Mouse (Mus musculus): ENCODE data around the gene Fbxo47. TPM values are rescaled to one million over a fixed set of nuclear protein-coding genes. Genes with fewer than 3 reads are reported as not detected.
"Not testable (repeated sequence)": the region's sequence is repeated elsewhere in the genome, so short reads cannot be mapped to it uniquely, and the experiment has no call there.

Fbxo47 gene
- total and polyA plus RNA-seq, 3 experiments, result 0.73 to 1.2 TPM; not detected in 1

GRCm38 (mm10) chr11:97839441-97840134, 44.4 kb downstream of the Fbxo47 start:
- peaks cover 0 to 9% of the 10 kb centered on the region in 2 experiments; a peak in 2 of 4 replicates for H3K36me3 ChIP-seq (ENCODE audit: control insufficient read depth in 1 of 2, insufficient read depth in 2 of 2, low read length in 2 of 2)
- no peaks in the 10 kb centered on the region for H3K9me3 ChIP-seq (replicated peaks; ENCODE audit: insufficient read depth, low read length)
- H3K79me2 ChIP-seq (ENCODE audit: control insufficient read depth, insufficient read depth, low read length, poor library complexity), result no peaks in the 10 kb centered on the region
- H3K27me3 ChIP-seq (ENCODE audit: control insufficient read depth in 1 of 2, insufficient read depth in 2 of 2, low read length in 2 of 2), result no peaks in the 10 kb centered on the region
- H3K9ac ChIP-seq (ENCODE audit: control insufficient read depth, low read depth, low read length, poor library complexity, severe bottlenecking), result no peak overlapping the region; the same call in 1 of the 2 replicates
- TF ChIP-seq TCF12 (IDR thresholded peaks at IDR 0.05; ENCODE audit: low read depth, low read length) (no peak), ZNF384 (IDR thresholded peaks at IDR 0.05; ENCODE audit: low read depth, low read length) (peak; percentile 73)
- H3K4me1 ChIP-seq (ENCODE audit: control insufficient read depth in 1 of 2, insufficient read depth in 2 of 2, low read length in 2 of 2), result peaks cover 0 to 17% of the 10 kb centered on the region in 2 experiments; a peak in 3 of 4 replicates
- no peak overlapping the region for H3K4me3 ChIP-seq (ENCODE audit: control insufficient read depth in 1 of 2, insufficient read depth in 1 of 2, low read depth in 2 of 2, low read length in 2 of 2)
- H3K27ac ChIP-seq (ENCODE audit: control insufficient read depth, low read depth, low read length), result no peak overlapping the region
- DNase-seq (ENCODE audit: low read depth, low spot score), result no peak

- peaks cover 0 to 9% of the 10 kb centered on the region in 2 experiments; a peak in 2 of 4 replicates for H3K36me3 ChIP-seq (ENCODE audit: control insufficient read depth in 1 of 2, insufficient read depth in 2 of 2, low read length in 2 of 2)
- no peaks in the 10 kb centered on the region for H3K9me3 ChIP-seq (replicated peaks; ENCODE audit: insufficient read depth, low read length)
- no peak overlapping the region for H3K9ac ChIP-seq (ENCODE audit: control insufficient read depth, low read depth, low read length, poor library complexity, severe bottlenecking)
- H3K27ac ChIP-seq (ENCODE audit: control insufficient read depth, low read depth, low read length), result no peak overlapping the region
- DNase-seq (ENCODE audit: low read depth, low spot score), result no peak
- H3K27me3 ChIP-seq (ENCODE audit: control insufficient read depth in 1 of 2, insufficient read depth in 2 of 2, low read length in 2 of 2), result no peaks in the 10 kb centered on the region
- no peaks in the 10 kb centered on the region for H3K79me2 ChIP-seq (ENCODE audit: control insufficient read depth, insufficient read depth, low read length, poor library complexity)
- peaks cover 0 to 17% of the 10 kb centered on the region in 2 experiments; a peak in 3 of 4 replicates for H3K4me1 ChIP-seq (ENCODE audit: control insufficient read depth in 1 of 2, insufficient read depth in 2 of 2, low read length in 2 of 2)
- no peak overlapping the region for H3K4me3 ChIP-seq (ENCODE audit: control insufficient read depth in 1 of 2, insufficient read depth in 1 of 2, low read depth in 2 of 2, low read length in 2 of 2)
- TF ChIP-seq MAZ (IDR thresholded peaks at IDR 0.05; ENCODE audit: low read depth, low read length) (no peak), UBTF (IDR thresholded peaks at IDR 0.05; ENCODE audit: borderline replicate concordance, insufficient read depth, low read depth, low read length) (no peak), CHD2 (IDR thresholded peaks at IDR 0.05; ENCODE audit: low read length) (no peak), CHD1 (IDR thresholded peaks at IDR 0.05; ENCODE audit: low read depth, low read length) (no peak), MEF2A (IDR thresholded peaks at IDR 0.05; ENCODE audit: extremely low read depth, insufficient replicate concordance, low read depth, low read length, poor library complexity, severe bottlenecking) (no peak), HCFC1 (IDR thresholded peaks at IDR 0.05; ENCODE audit: low read depth, low read length) (no peak), MYC (IDR thresholded peaks at IDR 0.05; ENCODE audit: low read depth, low read length) (no peak), TCF12 (IDR thresholded peaks at IDR 0.05; ENCODE audit: low read depth, low read length) (no peak), ETS1 (IDR thresholded peaks at IDR 0.05; ENCODE audit: low read depth, low read length) (no peak)
Measured at GRCm38 (mm10) chr11:97838779-97839440, 45.0 kb downstream of the Fbxo47 start.

DNA sequence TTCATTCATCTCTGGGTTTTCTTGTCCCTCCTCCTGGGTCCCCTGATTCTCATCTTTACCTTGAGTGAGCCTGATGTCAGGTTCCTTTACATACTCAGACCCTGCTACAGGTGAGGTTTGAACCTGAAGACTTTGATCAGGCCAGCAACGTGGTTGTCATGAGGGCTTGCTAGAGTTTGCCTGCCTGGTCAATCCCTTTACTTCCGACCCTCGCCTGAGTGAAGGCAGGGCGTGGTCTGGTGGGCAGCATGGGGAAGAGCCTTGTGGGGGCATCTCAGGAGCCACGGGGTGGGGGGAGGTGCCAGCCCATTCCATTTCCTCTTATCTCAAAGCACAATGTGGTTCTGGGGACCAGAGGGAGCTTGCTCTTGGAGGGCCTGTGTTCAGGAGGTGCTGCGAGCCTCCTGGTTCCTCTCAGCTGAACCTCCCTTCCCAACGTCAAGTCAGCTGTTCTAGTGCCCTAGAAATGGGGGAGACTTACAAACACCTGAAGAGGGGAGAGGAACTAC, 46.3 kb downstream of the Fbxo47 start:
- no peak overlapping the region for H3K27ac ChIP-seq (ENCODE audit: control insufficient read depth, low read depth, low read length)
- H3K36me3 ChIP-seq (ENCODE audit: control insufficient read depth in 1 of 2, insufficient read depth in 2 of 2, low read length in 2 of 2), result peaks cover 0 to 9% of the 10 kb centered on the region in 2 experiments; a peak in 2 of 4 replicates

DNA sequence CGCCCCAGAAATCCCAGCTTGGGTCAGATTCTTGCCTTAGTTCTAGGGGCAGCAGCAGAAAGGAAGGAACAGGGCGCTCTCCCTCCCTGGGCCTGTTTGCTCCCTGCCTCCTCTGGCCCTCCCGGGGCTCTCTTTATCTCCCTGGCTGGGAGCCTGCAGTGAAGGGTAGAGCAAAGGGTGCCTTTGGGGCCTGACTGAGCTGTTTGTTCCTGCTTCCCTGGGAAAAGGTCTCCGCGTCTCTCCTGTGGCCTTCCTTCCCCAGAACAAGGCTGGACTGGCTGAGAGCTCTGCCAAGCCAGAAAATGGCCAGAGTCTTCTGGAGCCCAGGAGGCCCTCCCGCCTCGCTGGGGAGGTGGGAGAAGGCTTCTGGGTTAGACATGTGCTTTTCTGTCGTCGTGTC, 46.9 kb downstream of the Fbxo47 start:
- H3K4me3 ChIP-seq (ENCODE audit: control insufficient read depth in 1 of 2, insufficient read depth in 1 of 2, low read depth in 2 of 2, low read length in 2 of 2); H3K36me3 ChIP-seq (ENCODE audit: control insufficient read depth in 1 of 2, insufficient read depth in 2 of 2, low read length in 2 of 2); H3K9me3 ChIP-seq (replicated peaks; ENCODE audit: insufficient read depth, low read length); H3K27ac ChIP-seq (ENCODE audit: control insufficient read depth, low read depth, low read length); H3K79me2 ChIP-seq (ENCODE audit: control insufficient read depth, insufficient read depth, low read length, poor library complexity); H3K27me3 ChIP-seq (ENCODE audit: control insufficient read depth in 1 of 2, insufficient read depth in 2 of 2, low read length in 2 of 2); DNase-seq (ENCODE audit: low read depth, low spot score); H3K9ac ChIP-seq (ENCODE audit: control insufficient read depth, low read depth, low read length, poor library complexity, severe bottlenecking): not testable (repeated sequence)
- peaks cover 0 to 17% of the 10 kb centered on the region in 2 experiments; a peak in 3 of 4 replicates for H3K4me1 ChIP-seq (ENCODE audit: control insufficient read depth in 1 of 2, insufficient read depth in 2 of 2, low read length in 2 of 2)

More for the DNA sequence above, 46.3 kb downstream of the Fbxo47 start:
- H3K9ac ChIP-seq (ENCODE audit: control insufficient read depth, low read depth, low read length, poor library complexity, severe bottlenecking), result no peak overlapping the region
- no peaks in the 10 kb centered on the region for H3K79me2 ChIP-seq (ENCODE audit: control insufficient read depth, insufficient read depth, low read length, poor library complexity)
- peaks cover 0 to 17% of the 10 kb centered on the region in 2 experiments; a peak in 3 of 4 replicates for H3K4me1 ChIP-seq (ENCODE audit: control insufficient read depth in 1 of 2, insufficient read depth in 2 of 2, low read length in 2 of 2)
- DNase-seq (ENCODE audit: low read depth, low spot score), result peak; percentile 46
- H3K9me3 ChIP-seq (replicated peaks; ENCODE audit: insufficient read depth, low read length), result no peaks in the 10 kb centered on the region
- no peak overlapping the region for H3K4me3 ChIP-seq (ENCODE audit: control insufficient read depth in 1 of 2, insufficient read depth in 1 of 2, low read depth in 2 of 2, low read length in 2 of 2)
- H3K27me3 ChIP-seq (ENCODE audit: control insufficient read depth in 1 of 2, insufficient read depth in 2 of 2, low read length in 2 of 2), result no peaks in the 10 kb centered on the region
- TF ChIP-seq TAL1 (IDR thresholded peaks at IDR 0.05; ENCODE audit: low read length) (peak; percentile 30; the same call in 1 of the 2 replicates), ELF1 (IDR thresholded peaks at IDR 0.05; ENCODE audit: low read depth, low read length) (no peak)

Data from MEL (cell line).